Mouse (Mus musculus): ENCODE measurements around the gene Oas1a.

DNA sequence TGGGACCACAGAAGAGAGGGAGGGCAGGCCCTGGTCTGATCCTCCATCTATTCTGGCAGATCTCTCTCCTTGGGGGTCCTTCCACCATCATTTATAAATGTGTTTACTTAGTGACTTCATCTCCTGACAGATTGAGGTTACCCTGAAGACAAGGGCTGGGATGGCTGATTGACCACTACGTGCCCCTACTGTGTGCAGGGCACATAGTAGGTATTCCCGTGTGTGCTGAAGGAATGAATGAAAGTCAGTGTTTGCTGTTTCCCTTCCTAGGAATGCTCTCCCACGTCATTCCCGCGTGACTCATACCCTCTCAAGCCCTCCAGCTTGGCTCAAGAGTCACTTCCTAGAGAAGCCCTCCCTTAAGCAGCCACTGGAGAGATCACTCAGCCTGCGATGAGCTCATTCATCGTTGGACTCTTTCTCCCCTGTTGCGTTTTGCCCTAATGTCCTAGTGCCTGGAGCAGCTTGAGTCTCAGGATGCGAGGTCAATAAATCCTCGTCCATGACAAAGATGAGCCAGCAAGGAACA lies 45.0 kb upstream of the Oas1a start:
- TF ChIP-seq CTCF (IDR thresholded peaks at IDR 0.05; ENCODE audit: insufficient read depth, low read length): no peak
- TF ChIP-seq POLR2A (IDR thresholded peaks at IDR 0.05; ENCODE audit: borderline replicate concordance, extremely low read depth, low read depth, low read length): no peak
